Mouse (Mus musculus) erythroid progenitor cell, adult 5-6 weeks (primary cell): ENCODE measurements around the gene Chaf1a. TPM values are rescaled to one million over a fixed set of nuclear protein-coding genes. Genes with fewer than 3 reads are reported as not detected.
"Not testable (repeated sequence)": the region's sequence is repeated elsewhere in the genome, so short reads cannot be mapped to it uniquely, and the experiment has no call there.

Source experiments
- ATAC-seq: replicated peaks from 2 replicates; pipeline ENCODE4 v1.8.0; 2016; ENCODE audit warnings: moderate number of reproducible peaks, mild to moderate bottlenecking, moderate TSS enrichment, inconsistent platforms; ENCODE audit not compliant: poor library complexity, low FRiP score, severe bottlenecking
- total RNA-seq, 2 experiments: library from RNA; stranded (forward) in 1 of 2; stranded (reverse) in 1 of 2; fragments of 150-400 nt in 1 of 2; fragments of 186-747, 209-891 nt in 1 of 2; gene quantifications; 2 replicates each; pipeline versions ENCODE4 v1.2.3 to v1.2.4; 2015 to 2017; ENCODE audit warnings: low replicate concordance in 2 of 2

The Chaf1a gene
- total RNA-seq, 2 experiments from 2014 or later: 26.4 to 32.6 TPM

DNA sequence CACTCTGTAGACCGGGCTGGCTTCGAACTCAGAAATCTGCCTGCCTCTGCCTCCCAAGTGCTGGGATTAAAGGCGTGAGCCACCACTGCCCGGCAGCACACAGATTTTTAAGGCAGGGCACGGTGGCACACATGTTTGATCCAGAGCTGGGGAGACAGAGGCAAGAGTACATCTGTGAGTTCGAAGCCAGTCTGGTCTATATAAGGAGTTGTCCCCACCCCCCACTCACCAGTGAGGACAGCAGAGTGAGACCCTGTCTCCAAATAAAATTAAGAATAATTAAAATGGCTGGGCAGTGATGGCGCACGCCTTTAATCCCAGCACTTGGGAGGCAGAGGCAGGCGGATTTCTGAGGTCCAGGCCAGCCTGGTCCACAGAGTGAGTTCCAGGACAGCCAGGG is 38.1 kb downstream of the Chaf1a start:
- not testable (repeated sequence) for ATAC-seq

DNA sequence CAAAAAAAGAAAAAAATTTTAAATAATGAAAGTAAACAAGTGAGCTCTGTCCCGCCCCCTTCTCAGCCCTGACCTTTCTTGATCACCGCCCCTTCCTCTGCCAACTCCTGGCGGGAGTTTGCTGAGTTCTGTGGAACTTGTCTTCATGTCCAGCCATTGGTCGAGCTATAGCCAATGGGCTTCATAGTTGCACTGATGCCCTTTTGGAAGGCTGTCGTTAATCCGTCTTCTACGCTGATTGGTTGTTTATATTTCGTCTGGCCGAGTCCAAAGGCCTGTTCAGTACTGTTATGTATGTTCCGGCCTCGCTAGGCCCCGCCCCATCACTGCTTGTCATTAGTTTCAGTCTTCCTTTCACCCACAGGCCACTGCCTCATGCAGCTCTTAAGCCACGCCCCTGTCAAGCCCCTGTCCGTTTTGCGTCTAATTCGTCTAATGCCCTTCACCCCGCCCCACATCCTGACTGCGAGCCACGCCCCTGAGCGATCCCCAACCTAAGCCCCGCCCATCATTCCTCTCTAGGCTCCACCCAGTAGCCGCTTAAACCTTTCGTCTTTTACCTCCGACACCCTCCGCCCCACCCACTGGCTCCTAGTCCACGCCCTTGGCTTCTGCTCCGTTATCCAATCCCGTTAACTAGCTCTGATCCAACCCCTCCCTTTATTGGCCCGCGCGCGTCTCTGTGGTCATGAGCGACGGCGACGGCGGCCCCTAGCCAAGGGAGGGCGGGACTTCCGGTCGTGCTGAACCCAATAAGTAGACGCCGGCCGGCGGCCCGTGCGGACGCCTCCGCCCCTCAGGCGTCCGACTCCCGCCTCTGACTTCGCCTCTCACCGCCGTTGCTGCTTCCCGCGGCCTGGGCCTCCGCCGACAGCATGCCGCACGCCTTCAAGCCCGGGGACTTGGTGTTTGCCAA is 38.9 kb downstream of the Chaf1a start, which contains the start of gene Hdgfl2:
Gene Hdgfl2, plus strand, starts transcription at position 755 of the 916 bp plus-strand sequence.
- peak; percentile 79 for ATAC-seq

DNA sequence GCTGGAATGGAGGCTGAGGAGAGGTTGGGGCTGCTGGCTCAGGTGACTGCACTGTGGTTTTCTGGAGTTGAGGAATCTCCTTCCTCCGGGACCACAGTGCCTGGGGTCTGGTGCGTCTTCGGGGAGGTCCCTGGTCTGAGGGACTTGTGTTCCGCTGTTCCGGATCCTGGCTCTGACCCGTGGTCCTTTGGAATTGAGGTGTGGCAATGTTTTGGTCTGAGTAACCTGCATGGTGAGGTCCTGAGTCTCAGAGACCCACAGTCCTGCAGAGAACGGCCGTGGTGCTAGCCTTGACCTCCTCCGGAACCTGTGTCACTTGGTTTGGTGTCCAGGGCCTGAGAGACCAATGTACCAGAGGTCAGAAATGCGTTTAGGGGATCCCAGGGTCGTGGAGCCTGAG is 39.7 kb downstream of the Chaf1a start:
- no peak for ATAC-seq

DNA sequence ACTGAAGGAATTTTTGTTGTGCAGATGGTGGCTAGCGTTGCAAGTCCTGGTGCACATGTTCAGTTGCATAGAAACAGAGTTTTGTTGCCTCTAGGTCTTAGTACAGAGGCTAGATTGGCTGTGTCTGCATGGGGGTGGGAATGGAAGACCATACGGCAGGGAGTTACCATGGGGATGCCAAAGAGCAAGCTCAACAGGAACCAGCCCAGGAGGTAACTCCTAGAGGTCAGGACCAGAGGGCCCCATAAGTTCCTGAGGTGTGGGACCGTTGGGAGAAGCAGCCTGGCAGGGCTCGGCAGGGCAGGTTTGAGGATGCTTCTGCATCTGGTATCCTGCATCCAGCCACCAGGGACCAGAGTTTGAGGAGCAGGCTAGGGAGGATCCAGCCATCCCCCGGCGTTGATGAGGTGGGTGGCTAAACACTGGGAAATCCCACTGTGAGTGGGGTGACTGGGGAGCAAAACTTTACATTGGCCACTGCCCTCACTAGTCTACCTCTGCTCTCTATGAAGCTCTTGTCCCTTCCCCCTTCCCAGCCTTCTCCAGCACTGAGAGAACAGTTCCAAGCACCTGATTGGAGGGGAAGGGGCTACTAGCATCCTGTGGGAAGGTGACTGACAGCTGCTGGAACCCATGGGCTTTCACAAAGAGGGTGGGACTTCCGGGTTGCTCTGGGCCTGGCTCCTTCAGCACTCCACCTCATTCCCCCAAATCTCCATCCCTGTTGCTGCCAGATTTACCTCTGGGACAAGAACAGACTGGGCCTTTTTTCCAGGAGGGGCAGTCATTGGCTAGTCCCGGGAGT is 40.7 kb downstream of the Chaf1a start:
- ATAC-seq: no peak

DNA sequence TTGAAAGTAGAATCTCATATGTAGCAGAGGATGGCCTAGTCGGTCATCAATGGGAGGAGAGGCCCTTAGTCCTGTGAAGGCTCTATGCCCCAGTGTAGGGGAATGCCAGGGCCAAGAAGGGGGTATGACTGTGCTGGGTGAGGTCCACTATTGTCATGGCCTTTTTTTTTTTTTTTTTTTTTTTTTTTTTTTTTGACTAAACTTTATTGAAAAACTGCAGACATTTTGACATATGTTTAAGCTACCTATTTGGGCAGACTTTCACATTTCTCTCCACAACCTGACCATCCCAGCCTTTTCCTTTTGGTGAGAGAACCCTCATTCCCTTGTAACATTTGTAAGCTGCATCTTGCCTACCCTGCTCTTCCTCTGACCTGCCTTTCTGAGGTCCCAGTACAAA is 52.1 kb downstream of the Chaf1a start:
- ATAC-seq: no peak

DNA sequence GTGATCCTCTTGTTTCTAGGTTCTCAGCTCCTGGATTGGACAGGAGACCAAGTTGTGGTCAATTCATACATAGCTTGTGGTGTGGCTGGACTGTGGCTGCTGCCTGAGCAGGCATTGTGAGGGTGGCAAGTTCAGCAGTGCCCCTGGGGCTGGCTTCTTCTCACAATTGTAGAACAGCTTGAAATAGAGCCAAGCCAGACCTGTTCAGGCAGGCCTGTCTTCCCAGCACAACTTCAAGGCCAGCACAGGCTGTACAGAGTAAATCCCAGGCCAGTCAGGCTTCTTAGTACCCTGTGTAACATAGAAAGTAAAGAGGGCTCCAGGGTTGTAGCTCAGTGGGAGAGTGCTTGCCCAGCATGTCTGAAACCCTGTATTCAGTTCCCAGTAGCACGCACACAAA is 52.6 kb downstream of the Chaf1a start:
- ATAC-seq: no peak

DNA sequence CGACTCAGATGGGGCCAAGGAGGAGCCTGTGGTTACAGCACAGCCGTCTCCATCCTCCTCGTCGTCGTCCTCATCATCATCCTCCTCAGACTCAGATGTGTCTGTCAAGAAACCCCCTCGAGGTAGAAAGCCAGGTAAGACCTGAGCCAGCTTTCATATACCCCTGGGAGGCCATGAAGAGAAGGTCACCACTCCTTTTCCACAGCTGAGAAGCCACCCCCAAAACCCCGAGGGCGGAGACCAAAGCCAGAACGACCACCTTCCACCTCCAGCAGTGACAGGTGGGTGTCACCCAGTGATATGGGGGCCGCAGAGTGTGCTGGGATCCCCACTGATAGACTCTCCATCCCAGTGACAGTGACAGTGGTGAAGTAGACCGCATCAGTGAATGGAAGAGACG is 56.6 kb downstream of the Chaf1a start:
- ATAC-seq: no peak

DNA sequence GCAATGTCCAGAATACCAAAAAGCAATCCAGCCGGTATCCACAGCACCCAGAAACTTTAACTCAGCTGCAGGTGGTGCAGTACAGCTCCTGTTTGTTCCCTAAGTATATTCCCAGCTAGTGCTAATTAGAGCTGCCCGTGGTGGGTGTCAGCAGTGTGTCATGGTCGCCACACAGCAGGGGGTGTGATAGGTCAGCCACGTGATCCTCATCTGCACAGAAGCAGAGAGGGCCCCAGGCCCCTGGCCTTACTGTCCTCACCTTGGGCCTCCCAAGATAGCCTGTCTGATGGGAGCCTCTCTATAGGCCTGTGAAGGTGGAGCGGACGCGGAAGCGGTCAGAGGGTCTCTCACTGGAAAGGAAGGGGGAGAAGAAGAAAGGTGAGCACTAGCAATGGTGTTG is 57.9 kb downstream of the Chaf1a start:
- no peak for ATAC-seq

DNA sequence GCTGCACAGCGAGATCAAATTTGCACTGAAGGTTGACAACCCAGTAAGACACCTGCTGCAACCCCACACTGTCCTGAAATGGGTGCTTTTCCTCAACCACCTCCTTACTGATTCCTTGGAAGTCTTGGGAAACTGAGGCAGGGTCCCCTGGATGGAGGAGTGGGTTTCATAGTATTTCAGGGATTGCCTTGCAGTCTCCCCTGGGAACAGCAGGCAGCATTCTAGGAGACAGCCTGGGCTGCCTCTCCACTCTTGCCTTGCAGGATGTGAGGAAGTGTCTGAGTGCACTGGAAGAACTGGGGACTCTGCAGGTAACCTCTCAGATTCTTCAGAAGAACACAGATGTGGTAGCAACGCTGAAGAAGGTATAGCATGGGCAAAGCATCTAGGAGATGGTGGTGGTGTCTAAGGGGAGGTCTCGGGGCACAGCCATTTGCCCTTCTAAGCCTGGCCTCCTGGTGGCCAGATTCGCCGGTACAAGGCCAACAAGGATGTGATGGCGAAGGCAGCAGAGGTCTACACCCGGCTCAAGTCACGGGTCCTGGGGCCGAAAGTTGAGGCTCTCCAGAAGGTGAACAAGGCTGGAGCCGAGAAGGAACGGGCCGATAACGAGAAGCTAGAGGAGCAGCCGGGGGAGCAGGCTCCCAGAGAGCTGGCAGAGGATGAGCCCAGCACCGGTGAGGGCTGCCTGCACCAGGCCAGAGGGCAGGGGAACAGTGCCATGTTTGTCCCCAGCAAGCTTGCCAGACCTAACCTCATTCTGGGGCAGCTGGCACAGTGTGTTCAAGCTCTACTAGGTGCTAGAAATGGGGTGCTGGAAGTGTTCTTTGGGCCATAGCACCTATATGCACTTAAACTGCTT is 58.7 kb downstream of the Chaf1a start:
- ATAC-seq: no peak

DNA sequence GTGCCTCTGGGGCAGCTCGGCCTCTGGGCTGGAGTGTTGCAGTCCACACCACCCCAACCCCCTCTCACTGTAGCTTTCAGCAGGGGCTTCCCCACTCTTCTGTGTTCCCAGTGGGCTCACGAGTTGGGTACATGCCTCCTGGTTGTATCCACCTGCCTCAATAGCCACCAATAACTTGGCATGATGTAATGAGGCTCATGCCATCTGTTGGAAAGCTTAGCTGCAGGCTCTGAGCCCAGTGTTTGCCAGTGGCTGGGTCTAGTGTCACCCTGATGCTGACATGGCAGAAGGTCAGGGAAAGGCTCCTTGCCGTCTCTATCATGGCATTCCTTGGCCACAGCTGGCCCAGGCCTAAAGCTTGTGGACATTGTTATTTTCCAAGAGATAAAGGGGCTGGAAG is 60.6 kb downstream of the Chaf1a start:
- ATAC-seq: no peak

DNA sequence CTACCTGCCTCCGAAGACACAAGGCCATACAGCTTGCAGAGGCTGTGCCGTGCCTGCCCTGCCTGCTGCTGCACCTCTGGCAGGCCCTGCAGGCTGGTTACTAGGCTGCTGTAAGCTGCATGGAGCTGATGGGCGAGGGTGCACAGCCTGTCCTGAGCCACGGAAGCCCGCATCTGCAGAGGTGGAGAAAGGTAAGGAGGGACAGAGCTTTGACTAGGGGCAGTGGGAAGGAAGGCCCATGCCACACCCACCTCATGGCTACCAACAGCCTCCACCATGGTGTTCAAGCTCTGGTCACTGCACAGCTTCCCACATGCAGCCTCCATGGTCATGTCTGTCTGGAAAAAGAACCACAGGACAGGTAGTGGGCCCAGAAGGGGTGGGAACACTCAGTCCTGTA is 61.9 kb downstream of the Chaf1a start:
- ATAC-seq: no peak

DNA sequence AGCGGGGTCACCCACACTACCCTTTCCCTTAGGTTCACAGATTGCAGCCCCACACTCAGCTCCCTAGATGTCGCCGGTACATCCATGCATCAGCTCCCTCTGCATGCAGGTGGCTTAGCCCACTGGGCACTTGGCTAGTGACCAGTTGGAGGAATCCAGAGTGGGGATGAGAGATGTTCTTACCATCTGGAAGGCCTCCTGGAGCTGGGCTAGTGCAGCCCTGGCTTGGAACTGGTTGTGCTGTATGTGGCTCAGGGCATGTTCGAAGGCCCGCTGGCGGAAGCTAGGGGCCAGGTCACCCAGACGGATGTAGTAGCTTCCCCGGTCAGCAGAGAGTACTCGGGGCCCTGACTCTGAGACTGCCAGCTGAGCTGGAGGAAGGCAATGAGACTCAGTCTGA is 62.7 kb downstream of the Chaf1a start:
- no peak for ATAC-seq

DNA sequence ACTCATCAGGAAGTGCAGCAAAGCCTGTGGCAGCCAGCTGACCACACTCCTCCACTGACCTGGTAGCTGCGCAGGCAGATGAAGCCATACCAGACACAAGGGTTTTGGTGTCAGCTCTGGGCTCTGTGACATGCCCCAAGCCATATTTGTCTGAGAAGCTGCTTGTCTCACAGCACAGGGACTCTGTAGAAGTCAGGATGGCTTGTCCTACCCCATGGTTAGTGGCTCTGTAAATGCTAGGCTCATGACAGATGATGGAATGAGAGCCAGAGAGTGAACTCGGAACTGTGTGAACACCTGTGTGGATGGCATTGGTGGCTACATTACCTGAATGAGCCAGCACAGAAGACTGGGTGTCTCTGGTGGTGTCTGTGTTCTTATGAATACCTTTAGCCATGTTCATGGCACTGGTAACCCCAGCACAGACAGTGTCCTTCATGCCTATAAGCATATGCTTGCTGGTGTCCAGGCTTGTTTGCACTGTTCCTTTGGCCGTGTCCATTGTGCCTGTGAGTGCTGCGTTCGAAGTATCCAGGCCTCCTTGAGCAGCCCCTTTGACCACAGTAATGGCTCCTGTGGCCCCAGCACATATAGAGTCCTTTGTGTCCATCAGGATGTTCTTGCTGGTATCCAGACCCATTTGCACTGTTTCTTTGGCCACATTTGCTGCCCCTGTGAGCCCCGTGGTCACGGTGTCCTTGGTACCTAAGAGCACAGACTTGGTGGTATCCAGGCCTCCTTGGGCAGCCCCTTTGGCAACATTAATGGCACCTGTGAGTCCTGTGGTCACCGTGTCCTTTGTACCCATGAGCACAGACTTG is 63.4 kb downstream of the Chaf1a start:
- ATAC-seq: no peak

DNA sequence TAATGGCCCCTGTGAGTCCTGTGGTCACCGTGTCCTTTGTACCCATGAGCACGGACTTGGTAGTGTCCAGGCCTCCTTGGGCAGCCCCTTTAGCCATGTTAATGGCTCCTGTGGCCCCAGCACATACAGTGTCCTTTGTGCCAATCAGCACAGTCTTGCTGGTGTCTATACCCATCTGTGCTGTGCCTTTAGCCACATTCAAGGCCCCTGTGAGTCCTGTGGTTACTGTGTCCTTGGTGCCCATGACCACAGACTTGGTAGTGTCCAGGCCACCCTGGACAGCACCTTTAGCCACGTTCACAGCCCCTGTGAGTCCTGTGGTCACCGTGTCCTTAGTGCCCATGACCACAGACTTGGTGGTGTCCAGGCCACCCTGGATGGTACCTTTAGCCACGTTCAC is 64.6 kb downstream of the Chaf1a start:
- not testable (repeated sequence) for ATAC-seq

DNA sequence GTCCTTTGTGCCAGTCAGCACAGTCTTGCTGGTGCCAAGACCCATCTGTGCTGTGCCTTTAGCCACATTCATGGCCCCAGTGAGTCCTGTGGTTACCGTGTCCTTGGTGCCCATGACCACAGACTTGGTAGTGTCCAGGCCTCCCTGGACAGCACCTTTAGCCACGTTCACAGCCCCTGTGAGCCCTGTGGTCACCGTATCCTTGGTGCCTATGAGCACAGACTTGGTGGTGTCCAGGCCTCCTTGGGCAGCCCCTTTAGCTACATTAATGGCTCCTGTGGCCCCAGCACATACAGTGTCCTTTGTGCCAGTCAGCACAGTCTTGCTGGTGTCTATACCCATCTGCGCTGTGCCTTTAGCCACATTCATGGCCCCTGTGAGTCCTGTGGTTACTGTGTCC is 66.2 kb downstream of the Chaf1a start:
- ATAC-seq: not testable (repeated sequence)

DNA sequence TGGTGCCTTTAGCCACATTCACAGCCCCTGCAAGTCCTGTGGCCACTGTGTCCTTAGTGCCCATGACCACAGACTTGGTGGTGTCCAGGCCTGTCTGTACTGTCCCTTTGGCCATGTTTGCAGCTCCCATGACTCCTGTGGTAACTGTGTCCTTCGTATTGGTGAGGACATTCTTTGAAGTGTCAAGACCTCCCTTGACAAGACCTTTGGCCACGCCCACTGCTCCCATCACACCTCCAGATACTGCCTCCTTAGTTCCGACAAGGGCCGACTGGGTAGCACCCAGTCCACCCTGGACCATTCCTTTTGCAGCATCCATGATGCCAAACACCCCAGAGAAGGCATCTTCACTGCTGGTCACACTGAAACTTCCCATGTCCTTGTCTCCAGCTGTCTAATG is 66.7 kb downstream of the Chaf1a start:
- ATAC-seq: no peak

DNA sequence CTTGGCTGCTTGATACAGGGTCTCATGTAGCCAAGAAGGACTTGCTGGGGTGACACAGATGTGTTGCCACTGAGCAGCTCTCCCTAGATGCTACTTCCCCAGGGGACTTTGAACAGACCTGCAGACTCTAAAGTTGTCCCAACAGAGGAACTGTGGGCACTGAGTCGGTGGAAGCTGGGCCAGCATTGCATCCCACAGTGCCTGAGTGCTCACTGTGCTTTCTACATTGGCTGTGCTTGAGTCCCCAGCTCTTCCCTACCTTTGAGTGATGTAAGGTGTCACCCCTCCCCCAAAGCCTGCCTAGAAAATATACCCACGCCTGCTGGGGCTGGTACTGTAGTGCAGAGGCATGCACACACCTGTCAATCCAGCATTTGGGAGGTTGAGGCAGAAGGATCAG is 67.5 kb downstream of the Chaf1a start:
- ATAC-seq: no peak

DNA sequence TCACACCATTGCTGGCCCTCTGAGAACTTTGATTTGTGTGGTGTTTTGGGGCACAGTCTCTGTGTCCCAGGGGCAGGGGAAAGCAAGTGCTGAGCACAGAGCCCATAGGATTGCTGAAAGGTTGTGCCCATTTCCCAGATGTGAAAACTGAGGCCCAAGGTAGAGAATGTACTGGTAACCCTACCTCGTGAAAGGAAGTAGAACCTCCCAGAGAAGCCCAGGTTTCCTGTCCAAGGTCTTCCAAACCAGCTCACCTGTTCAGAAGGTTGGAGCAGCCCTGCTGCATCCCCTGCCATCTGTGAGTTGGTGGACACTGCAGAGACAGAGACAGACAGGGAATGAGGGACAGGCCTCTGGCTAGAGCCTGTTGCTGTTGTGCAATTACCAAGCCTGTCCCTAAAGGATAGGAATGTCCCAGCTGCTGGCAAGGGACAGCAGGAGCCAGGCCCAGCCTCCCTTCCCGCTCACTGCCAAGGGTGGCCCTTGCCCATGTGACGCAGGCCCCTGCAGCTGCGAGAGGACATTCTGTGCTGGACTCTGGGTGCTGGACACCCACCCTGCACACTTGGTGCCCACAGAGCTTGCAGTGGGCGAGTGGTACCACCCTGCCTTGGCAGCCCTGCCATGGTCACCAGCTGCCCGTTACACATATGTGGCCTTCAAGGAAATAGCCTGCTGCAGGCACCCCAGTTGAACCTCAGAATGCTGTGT is 68.2 kb downstream of the Chaf1a start:
- ATAC-seq: no peak
